Mouse (Mus musculus) forebrain, embryonic 13.5 days (tissue): ENCODE results near the gene Pitpnm1. TPM values are rescaled to one million over a fixed set of nuclear protein-coding genes. Genes with fewer than 3 reads are reported as not detected.

ENCODE experiments used
- ATAC-seq: fragments of 200-750 bp; cut with Nextera tagmentation; 2 replicates; pipeline ENCODE4 v1.8.0; 2017
- H3K27ac ChIP-seq: fragments of 300-500 bp; sonication (generic); 2 replicates; pipeline ENCODE4 v1.5.1; 2015; ENCODE audit warnings: inconsistent platforms, mild to moderate bottlenecking, moderate library complexity
- H3K27me3 ChIP-seq: fragments of 300-500 bp; sonication (generic); 2 replicates; pipeline ENCODE4 v1.6.1; 2015; ENCODE audit warnings: mild to moderate bottlenecking, inconsistent platforms
- H3K36me3 ChIP-seq: fragments of 300-500 bp; sonication (generic); 2 replicates; pipeline ENCODE4 v1.6.1; 2015; ENCODE audit warnings: mild to moderate bottlenecking, inconsistent platforms; ENCODE audit not compliant: poor library complexity, severe bottlenecking
- H3K4me1 ChIP-seq: fragments of 300-500 bp; sonication (generic); 2 replicates; pipeline ENCODE4 v1.6.1; 2015; ENCODE audit warnings: inconsistent platforms
- H3K4me2 ChIP-seq: fragments of 300-500 bp; sonication (generic); 2 replicates; pipeline ENCODE4 v1.6.1; 2015; ENCODE audit warnings: inconsistent platforms, mild to moderate bottlenecking, moderate library complexity
- H3K4me3 ChIP-seq: fragments of 300-500 bp; sonication (generic); 2 replicates; pipeline ENCODE4 v1.5.1; 2015; ENCODE audit warnings: mild to moderate bottlenecking, inconsistent platforms
- H3K9ac ChIP-seq: fragments of 300-500 bp; sonication (generic); 2 replicates; pipeline ENCODE4 v1.6.1; 2015; ENCODE audit warnings: mild to moderate bottlenecking, inconsistent platforms
- H3K9me3 ChIP-seq: fragments of 300-500 bp; sonication (generic); replicated peaks from 2 replicates; pipeline ENCODE4 v1.6.1; 2016; ENCODE audit warnings: inconsistent platforms
- WGBS: fragments of 180-500 bp; shearing (Covaris S2); methylation state at CpG from one replicate; pipeline ENCODE4 v1.1.7; 2015; 5-methylcytosine and 5-hydroxymethylcytosine counted together
- polyA plus RNA-seq: library from polyadenylated mRNA; unstranded; fragments of >200 nt; fragmentation: Nextera tagmentation; extraction: Ambion mirVana; gene quantifications from 2 replicates; pipeline ENCODE4 v1.2.1, GENCODE M21; 2015

Gene Pitpnm1
- polyA plus RNA-seq, 1 experiment from 2014 or later = 21.1 TPM

DNA sequence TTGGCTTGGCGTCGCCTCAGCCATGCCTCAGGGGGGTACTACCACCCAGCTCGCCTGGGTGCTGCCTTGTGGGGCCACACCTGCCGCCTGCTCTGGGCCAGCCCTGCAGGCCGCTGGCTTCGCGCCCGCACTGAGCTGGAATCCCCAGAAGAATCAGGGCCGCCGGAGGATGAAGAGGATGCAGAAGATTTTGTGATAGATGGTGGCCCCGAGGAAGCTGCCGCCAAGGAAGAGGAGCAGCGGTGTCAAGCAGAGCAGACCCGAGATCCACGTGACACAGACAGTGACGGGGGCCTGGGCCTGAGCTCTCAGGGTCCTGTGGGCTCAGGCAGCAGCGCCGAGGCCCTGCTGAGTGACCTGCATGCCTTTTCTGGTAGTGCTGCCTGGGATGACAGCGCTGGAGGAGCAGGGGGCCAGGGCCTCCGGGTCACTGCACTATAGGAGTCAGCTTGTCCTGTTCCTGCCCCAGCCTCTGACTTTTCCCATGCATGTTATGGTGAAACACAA, 56.3 kb downstream of the Pitpnm1 start:
- Histone ChIP-seq H3K9me3 (no peaks in the 10 kb centered on the region), H3K27me3 (no peaks in the 10 kb centered on the region), H3K4me3 (no peak overlapping the region), H3K4me2 (no peak overlapping the region), H3K4me1 (no peaks in the 10 kb centered on the region), H3K27ac (no peak overlapping the region; the same call in 1 of the 2 replicates), H3K9ac (no peak overlapping the region), H3K36me3 (peaks cover 86% of the 10 kb centered on the region)
- WGBS = 69% methylated on average over 18 of the region's 20 CpGs
- ATAC-seq = no peak

DNA sequence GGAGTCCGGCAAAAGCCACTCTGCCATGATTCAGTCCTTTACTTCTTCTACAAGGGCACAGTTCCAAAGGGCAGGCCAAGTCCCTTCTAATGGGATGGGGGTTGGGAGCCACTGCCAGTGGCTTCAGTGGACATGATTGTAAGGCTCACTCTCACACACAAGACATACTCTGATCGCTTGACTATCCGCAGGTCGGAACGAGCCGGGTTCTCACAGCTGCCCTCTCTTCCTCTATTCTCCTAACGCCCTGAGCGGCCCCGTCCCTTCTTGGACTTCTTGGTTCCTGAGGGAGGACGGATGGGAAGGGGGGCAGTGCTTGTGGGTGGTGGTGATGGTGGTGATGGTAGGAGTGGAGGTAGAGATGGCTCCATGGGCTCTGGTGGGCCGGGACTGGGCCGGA, 57.0 kb downstream of the Pitpnm1 start:
- H3K4me2 ChIP-seq = no peak overlapping the region
- ATAC-seq = no peak
- peaks cover 88% of the 10 kb centered on the region for H3K36me3 ChIP-seq
- WGBS = 90% methylated on average over 12 of the region's 12 CpGs
- no peaks in the 10 kb centered on the region for H3K9me3 ChIP-seq
- H3K27me3 ChIP-seq = no peaks in the 10 kb centered on the region
- H3K4me3 ChIP-seq = no peak overlapping the region
- no peaks in the 10 kb centered on the region for H3K4me1 ChIP-seq
- no peak overlapping the region for H3K9ac ChIP-seq
- no peak overlapping the region for H3K27ac ChIP-seq

DNA sequence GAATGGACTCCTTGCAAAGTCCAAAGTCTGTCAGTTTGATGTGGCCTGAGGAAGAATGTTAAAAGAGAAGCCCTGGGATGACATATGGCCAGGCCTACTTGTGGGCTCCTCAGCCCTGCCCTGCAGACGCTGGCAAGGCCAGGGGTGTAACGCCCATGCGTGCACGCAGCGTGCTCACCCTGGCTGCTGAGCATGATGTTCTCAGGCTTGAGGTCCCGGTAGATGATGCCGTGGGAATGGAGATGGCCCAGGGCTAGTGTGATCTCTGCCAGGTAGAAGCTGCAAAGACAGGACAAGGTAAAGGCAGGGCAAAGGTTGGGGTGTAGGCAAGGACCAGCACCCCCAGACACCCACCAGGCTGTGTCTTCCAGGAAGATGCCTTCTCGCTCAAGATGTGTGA, 59.3 kb downstream of the Pitpnm1 start:
- Histone ChIP-seq H3K4me3 (no peak overlapping the region), H3K27me3 (no peaks in the 10 kb centered on the region), H3K36me3 (peaks cover 67% of the 10 kb centered on the region), H3K9me3 (no peaks in the 10 kb centered on the region), H3K27ac (no peak overlapping the region), H3K9ac (no peak overlapping the region), H3K4me2 (no peak overlapping the region), H3K4me1 (peaks cover 13% of the 10 kb centered on the region)
- no peak for ATAC-seq
- WGBS = 94% methylated on average over 8 of the region's 8 CpGs

DNA sequence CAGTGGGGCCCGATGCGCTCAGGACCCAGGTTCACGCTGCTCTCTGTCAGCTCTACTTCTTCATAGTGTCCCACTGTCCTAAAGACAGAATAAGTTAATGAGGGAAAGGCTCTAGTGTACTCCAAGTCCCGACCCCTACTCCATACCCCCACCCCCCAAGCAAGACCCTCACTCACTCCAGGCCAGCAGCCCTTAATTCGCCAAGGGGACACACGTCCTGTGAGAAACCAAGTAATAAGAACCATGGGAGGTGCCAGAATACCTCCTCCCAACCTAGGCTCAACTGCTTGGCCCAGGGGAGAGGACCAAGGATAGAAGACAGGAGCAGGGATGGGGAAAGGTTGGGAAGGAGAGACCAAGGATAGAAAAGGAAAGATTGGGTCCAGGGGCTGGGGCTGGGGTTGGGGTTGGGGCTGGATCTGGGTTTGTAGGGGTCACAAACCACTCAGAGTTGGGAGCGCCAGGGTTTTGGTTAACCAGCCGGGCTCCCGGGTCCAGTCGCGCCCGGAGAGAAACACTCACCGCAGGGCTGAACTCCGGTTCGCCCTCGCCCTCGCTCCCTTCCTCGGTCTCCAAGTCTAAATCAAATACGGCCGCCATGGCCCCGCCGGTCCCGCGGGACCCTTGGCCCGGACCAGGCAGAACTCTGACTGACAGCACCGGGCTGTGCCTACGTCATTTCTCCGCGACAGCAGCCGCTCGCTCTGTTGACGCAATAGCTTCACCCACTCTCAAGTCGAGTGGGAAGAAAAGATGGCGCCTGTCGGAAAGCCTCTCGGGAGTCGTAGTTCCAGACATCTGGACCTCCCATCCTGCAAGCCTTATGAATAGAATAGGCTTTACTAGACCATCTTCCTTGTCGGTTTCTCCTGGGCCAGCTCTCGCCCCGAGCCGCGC, 63.1 kb downstream of the Pitpnm1 start, which contains the start of gene Rps6kb2:
Gene Rps6kb2, minus strand, starts transcription at position 709 of the 897 bp plus-strand sequence.
- Histone ChIP-seq H3K4me1 (peaks cover 13% of the 10 kb centered on the region), H3K4me2 (peak within 1 kb of the TSS; percentile 86), H3K9ac (peak within 1 kb of the TSS; percentile 80), H3K9me3 (no peaks in the 10 kb centered on the region), H3K36me3 (peaks cover 39% of the 10 kb centered on the region), H3K27ac (peak within 1 kb of the TSS; percentile 74; the same call in 1 of the 2 replicates), H3K4me3 (peak within 1 kb of the TSS; percentile 66), H3K27me3 (no peaks in the 10 kb centered on the region)
- WGBS = 7% methylated on average over 42 of the region's 42 CpGs
- peak; percentile 90 for ATAC-seq

DNA sequence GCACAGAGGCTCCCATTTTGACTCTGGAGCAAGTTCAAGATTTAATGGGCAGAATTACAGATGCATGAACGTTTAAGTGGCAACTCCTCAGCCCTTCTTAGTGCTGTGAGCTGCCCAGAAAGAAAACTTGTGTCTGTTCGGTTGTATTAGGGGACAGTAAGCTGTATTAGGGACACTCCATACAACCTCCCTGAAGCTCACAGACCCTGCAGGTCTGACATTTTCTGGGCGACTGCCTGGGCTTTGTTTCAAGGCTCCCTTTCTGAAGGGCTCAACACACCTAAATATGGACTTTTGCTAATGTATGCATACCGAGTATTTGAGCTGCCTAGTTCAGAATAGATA, 63.7 kb downstream of the Pitpnm1 start:
- WGBS = 30% methylated on average over 4 of the region's 4 CpGs
- ATAC-seq = no peak; the same call in 1 of the 2 replicates
- Histone ChIP-seq H3K9ac (peak overlapping the region; percentile 80), H3K4me1 (peaks cover 13% of the 10 kb centered on the region), H3K36me3 (peaks cover 33% of the 10 kb centered on the region), H3K4me2 (peak overlapping the region; percentile 86), H3K27me3 (no peaks in the 10 kb centered on the region), H3K4me3 (peak overlapping the region; percentile 66), H3K9me3 (no peaks in the 10 kb centered on the region), H3K27ac (peak overlapping the region; percentile 74; the same call in 1 of the 2 replicates)

Other genes with a start within 250 kb of the Pitpnm1 start
- gene Chka, start 248.2 kb upstream of the Pitpnm1 start, polyA plus RNA-seq = 53.1 and 54.8 TPM in 2 replicates
- 10.4 and 11.3 TPM in 2 replicates for gene Tcirg1, start 192.9 kb upstream of the Pitpnm1 start, polyA plus RNA-seq
- gene Ndufs8, start 187.2 kb upstream of the Pitpnm1 start, polyA plus RNA-seq = 197 and 208 TPM in 2 replicates
- 1.1 TPM in 2 replicates for gene Aldh3b1, start 170.2 kb upstream of the Pitpnm1 start, polyA plus RNA-seq
- 3.8 and 5.3 TPM in 2 replicates for gene Unc93b1, start 164.8 kb upstream of the Pitpnm1 start, polyA plus RNA-seq
- gene Aldh3b3, start 141.4 kb upstream of the Pitpnm1 start, polyA plus RNA-seq = not detected in 2 replicates
- 0.15 TPM in 1 of 2 replicates, not detected in the other for gene Aldh3b2, start 127.7 kb upstream of the Pitpnm1 start, polyA plus RNA-seq
- 0.68 and 1.4 TPM in 2 replicates for gene Acy3, start 113.4 kb upstream of the Pitpnm1 start, polyA plus RNA-seq
- gene Tbx10, start 107.2 kb upstream of the Pitpnm1 start, polyA plus RNA-seq = not detected in 2 replicates
- 25.8 and 28.2 TPM in 2 replicates for gene Nudt8, start 99.4 kb upstream of the Pitpnm1 start, polyA plus RNA-seq
- gene Gm49405, start 99.4 kb upstream of the Pitpnm1 start, polyA plus RNA-seq = 5.4 and 5.7 TPM in 2 replicates
- gene Doc2g, start 96.7 kb upstream of the Pitpnm1 start, polyA plus RNA-seq = 5.5 and 5.7 TPM in 2 replicates
- 202 and 216 TPM in 2 replicates for gene Ndufv1, start 87.2 kb upstream of the Pitpnm1 start, polyA plus RNA-seq
- gene Gstp1, start 62.0 kb upstream of the Pitpnm1 start, polyA plus RNA-seq = 390 and 392 TPM in 2 replicates
- 1.0 and 2.5 TPM in 2 replicates for gene Gstp2, start 54.0 kb upstream of the Pitpnm1 start, polyA plus RNA-seq
- not detected in 2 replicates for gene Gstp3, start 40.4 kb upstream of the Pitpnm1 start, polyA plus RNA-seq
- not detected in 2 replicates for gene Cabp2, start 18.4 kb upstream of the Pitpnm1 start, polyA plus RNA-seq
- 77.4 and 80.3 TPM in 2 replicates for gene Cdk2ap2, start 2.8 kb upstream of the Pitpnm1 start, polyA plus RNA-seq
- 73.7 and 75.9 TPM in 2 replicates for gene Aip, start 25.9 kb downstream of the Pitpnm1 start, polyA plus RNA-seq
- 0.04 TPM in 1 of 2 replicates, not detected in the other for gene Gpr152, start 39.8 kb downstream of the Pitpnm1 start, polyA plus RNA-seq
- gene Cabp4, start 44.0 kb downstream of the Pitpnm1 start, polyA plus RNA-seq = 0.09 and 0.13 TPM in 2 replicates
- gene Coro1b, start 48.6 kb downstream of the Pitpnm1 start, polyA plus RNA-seq = 126 and 144 TPM in 2 replicates
- gene Ptprcap, start 53.6 kb downstream of the Pitpnm1 start, polyA plus RNA-seq = 0.33 and 0.65 TPM in 2 replicates
- 56.6 and 61.6 TPM in 2 replicates for gene Rps6kb2, start 63.4 kb downstream of the Pitpnm1 start, polyA plus RNA-seq
- 2.4 and 2.5 TPM in 2 replicates for gene Carns1, start 75.5 kb downstream of the Pitpnm1 start, polyA plus RNA-seq
- 0.77 and 0.82 TPM in 2 replicates for gene Tbc1d10c, start 91.3 kb downstream of the Pitpnm1 start, polyA plus RNA-seq
- 664 and 700 TPM in 2 replicates for gene Ppp1ca, start 92.1 kb downstream of the Pitpnm1 start, polyA plus RNA-seq
- 28.9 and 34.7 TPM in 2 replicates for gene Rad9a, start 101.7 kb downstream of the Pitpnm1 start, polyA plus RNA-seq
- gene Clcf1, start 114.2 kb downstream of the Pitpnm1 start, polyA plus RNA-seq = 0.63 and 0.76 TPM in 2 replicates
- not detected in 2 replicates for gene AC109138.7, start 114.4 kb downstream of the Pitpnm1 start, polyA plus RNA-seq
- gene Pold4, start 131.9 kb downstream of the Pitpnm1 start, polyA plus RNA-seq = 13.1 and 14.2 TPM in 2 replicates
- gene Ssh3, start 169.2 kb downstream of the Pitpnm1 start, polyA plus RNA-seq = 3.6 and 4.8 TPM in 2 replicates
- 14.0 and 15.2 TPM in 2 replicates for gene Ankrd13d, start 183.1 kb downstream of the Pitpnm1 start, polyA plus RNA-seq
- 14.4 and 15.6 TPM in 2 replicates for gene Grk2, start 206.2 kb downstream of the Pitpnm1 start, polyA plus RNA-seq